Mouse (Mus musculus): Measurements from ENCODE around the gene Palld.
A peak's percentile ranks its signal among the peaks of the same experiment; 100 is the strongest.

The Palld gene

GRCm38 (mm10) chr8:61628938-61629630 lies 273.4 kb downstream of the Palld start:
- no peak for DNase-seq (ENCODE audit: low spot score)

GRCm38 (mm10) chr8:61626246-61626952 lies 276.1 kb downstream of the Palld start:
- DNase-seq (ENCODE audit: low spot score), result no peak

- DNase-seq (ENCODE audit: low spot score), result no peak
Measured at GRCm38 (mm10) chr8:61625656-61626210, 276.8 kb downstream of the Palld start.

- no peak for DNase-seq (ENCODE audit: low spot score)
Measured at GRCm38 (mm10) chr8:61623485-61624417, 278.7 kb downstream of the Palld start.

- no peak for DNase-seq (ENCODE audit: low spot score)
Measured at GRCm38 (mm10) chr8:61621300-61621699, 281.2 kb downstream of the Palld start.

- no peak for DNase-seq (ENCODE audit: low spot score)
Measured at GRCm38 (mm10) chr8:61617651-61618050, 284.8 kb downstream of the Palld start.

- DNase-seq (ENCODE audit: low spot score), result no peak
Measured at GRCm38 (mm10) chr8:61617049-61617448, 285.4 kb downstream of the Palld start.

GRCm38 (mm10) chr8:61615711-61616697 lies 286.5 kb downstream of the Palld start:
- no peak for DNase-seq (ENCODE audit: low spot score)

- no peak for DNase-seq (ENCODE audit: low spot score)
Measured at GRCm38 (mm10) chr8:61611741-61612140, 290.7 kb downstream of the Palld start.

GRCm38 (mm10) chr8:61611077-61611476 lies 291.4 kb downstream of the Palld start:
- DNase-seq (ENCODE audit: low spot score), result no peak

- DNase-seq (ENCODE audit: low spot score), result no peak
Measured at GRCm38 (mm10) chr8:61610546-61610945, 291.9 kb downstream of the Palld start.

- no peak for DNase-seq (ENCODE audit: low spot score)
Measured at GRCm38 (mm10) chr8:61607463-61607813, 295.1 kb downstream of the Palld start.

GRCm38 (mm10) chr8:61606795-61607462 lies 295.6 kb downstream of the Palld start:
- peak; percentile 77 for DNase-seq (ENCODE audit: low spot score)

GRCm38 (mm10) chr8:61604871-61605270 lies 297.6 kb downstream of the Palld start:
- no peak for DNase-seq (ENCODE audit: low spot score)

GRCm38 (mm10) chr8:61596889-61597288 lies 305.6 kb downstream of the Palld start:
- DNase-seq (ENCODE audit: low spot score), result no peak

- no peak for DNase-seq (ENCODE audit: low spot score)
Measured at GRCm38 (mm10) chr8:61591446-61591845, 311.0 kb downstream of the Palld start.

GRCm38 (mm10) chr8:61590551-61591431 lies 311.7 kb downstream of the Palld start:
- peak; percentile 85 for DNase-seq (ENCODE audit: low spot score)

GRCm38 (mm10) chr8:61589972-61590391 lies 312.5 kb downstream of the Palld start:
- DNase-seq (ENCODE audit: low spot score), result no peak

GRCm38 (mm10) chr8:61588336-61588735 lies 314.2 kb downstream of the Palld start:
- no peak for DNase-seq (ENCODE audit: low spot score)
